Mouse (Mus musculus) CD4-positive, CD25-positive, alpha-beta regulatory T cell (primary cell): Measurements from ENCODE around the gene Vsir. TPM values are rescaled to one million over a fixed set of nuclear protein-coding genes. Genes with fewer than 3 reads are reported as not detected.

ENCODE experiments used
- polyA plus RNA-seq: library from polyadenylated mRNA; unstranded; fragments of 100-300 nt; shearing (Covaris generic); gene quantifications from one replicate; pipeline ENCODE4 v1.2.1, GENCODE M21; 2017

Vsir gene
- 217 TPM for polyA plus RNA-seq

GRCm38 (mm10) chr10:60346701-60347405 lies at the start of gene Vsir:
TSS of gene Vsir (plus strand) at chr10:60346851.

GRCm38 (mm10) chr10:60399449-60399848 lies 52.8 kb downstream of the Vsir start, which contains the start of gene Gm17455:
TSS of gene Gm17455 (plus strand) at chr10:60399726.

Other genes starting within 250 kb of the Vsir start
- 4.6 TPM for gene Spock2, start 240.6 kb upstream of the Vsir start, polyA plus RNA-seq
- 0.31 TPM for gene Chst3, start 127.6 kb upstream of the Vsir start, polyA plus RNA-seq
- gene Psap, start 69.2 kb upstream of the Vsir start, polyA plus RNA-seq, result 413 TPM
- 3.0 TPM for gene Gm17455, start 52.9 kb downstream of the Vsir start, polyA plus RNA-seq